ENCODE assay signal across 15 mouse cellular contexts in genomic region chr15:103289600-103289999, GRCm38 (mm10). TPM values are rescaled to one million over a fixed set of nuclear protein-coding genes. Genes with fewer than 3 reads are reported as not detected.
DNase-seq lines count a peak whose midpoint lies in the region; ATAC-seq and TF ChIP-seq lines count a peak whose summit lies in the region.
"Had no signal": no experiment of that assay in that cellular context is flagged by ENCODE, and none has a peak within 500 bp of the region (broad histone marks: within the 10 kb centered on the region; RNA-seq: fewer than 3 reads in every experiment).

No protein-coding gene starts in this region.

- 49% methylated on average over 5 of the region's 5 CpGs for WGBS in heart, embryonic 12.5 days
- WGBS in hindbrain, embryonic 14.5 days, result 33% methylated on average over 5 of the region's 5 CpGs
- whole genome bisulfite sequencing in midbrain, embryonic 13.5 days, result 34% methylated on average over 5 of the region's 5 CpGs

- DNase-seq in heart, postnatal 10 days, result no peak
- DNase-seq in brain, embryonic 14.5 days (ENCODE audit: low read depth), result peak; percentile 25
- no peak for DNase-seq in hindbrain, embryonic 14.5 days (ENCODE audit: low spot score)
- DNase-seq in right cerebral cortex, postnatal 14 days, result no peak
- no peak for DNase-seq in layer of hippocampus, adult 11-12 months (ENCODE audit: low spot score)
- DNase-seq: cerebellum, adult 11 months; layer of hippocampus, adult 9-11 months; lung, adult 2 months had no signal

- no peak for TF ChIP-seq POLR2A in brain, embryonic 14.5 days (IDR thresholded peaks at IDR 0.05; ENCODE audit: borderline replicate concordance, extremely low read depth, insufficient read depth, insufficient read length, poor library complexity, severe bottlenecking)

- no peak for ATAC-seq in heart, embryonic 12.5 days (ENCODE audit: insufficient number of reproducible peaks, low FRiP score)
- no peak for ATAC-seq in hindbrain, embryonic 14.5 days (ENCODE audit: low FRiP score)
- 0 out of 2 replicates have a peak, but pooled peaks have one; percentile 14 for ATAC-seq in midbrain, embryonic 13.5 days
- ATAC-seq in CD4-positive, CD25-positive, alpha-beta regulatory T cell, adult 4 months, result no peak

- H3K4me3 ChIP-seq in heart, embryonic 12.5 days, result no peak overlapping the region
- H3K4me3 ChIP-seq in hindbrain, embryonic 14.5 days (replicated peaks; ENCODE audit: low read length), result no peak overlapping the region
- no peak overlapping the region for H3K4me3 ChIP-seq in midbrain, embryonic 13.5 days (replicated peaks)

- H3K27ac ChIP-seq in heart, embryonic 12.5 days (ENCODE audit: poor library complexity, severe bottlenecking), result no peak overlapping the region
- peak overlapping the region; percentile 69 for H3K27ac ChIP-seq in hindbrain, embryonic 14.5 days
- H3K27ac ChIP-seq in midbrain, embryonic 13.5 days, result peak overlapping the region; percentile 31

- peaks cover 27% of the 10 kb centered on the region for H3K4me1 ChIP-seq in heart, embryonic 12.5 days (replicated peaks)
- peaks cover 19% of the 10 kb centered on the region for H3K4me1 ChIP-seq in hindbrain, embryonic 14.5 days (replicated peaks; ENCODE audit: control insufficient read depth, insufficient read depth, low read length)
- peaks cover 25% of the 10 kb centered on the region for H3K4me1 ChIP-seq in midbrain, embryonic 13.5 days (replicated peaks)

- intact Hi-C loops in heart, postnatal 10 days (cut with DNase I), result no loop called here

- TF ChIP-seq CTCF in brain, embryonic 14.5 days (IDR thresholded peaks at IDR 0.05; ENCODE audit: borderline replicate concordance, extremely low read depth, insufficient read depth, insufficient read length), result no peak

- H3K4me2 ChIP-seq in heart, embryonic 12.5 days, result no peak overlapping the region
- H3K4me2 ChIP-seq in hindbrain, embryonic 14.5 days (replicated peaks), result no peak overlapping the region
- no peak overlapping the region for H3K4me2 ChIP-seq in midbrain, embryonic 13.5 days (replicated peaks)

- H3K27me3 ChIP-seq in heart, embryonic 12.5 days (replicated peaks), result no peaks in the 10 kb centered on the region
- H3K27me3 ChIP-seq in hindbrain, embryonic 14.5 days (ENCODE audit: control insufficient read depth, insufficient read depth, low read length), result no peaks in the 10 kb centered on the region
- no peaks in the 10 kb centered on the region for H3K27me3 ChIP-seq in midbrain, embryonic 13.5 days

- peaks cover 45% of the 10 kb centered on the region for H3K36me3 ChIP-seq in heart, embryonic 12.5 days
- H3K36me3 ChIP-seq in hindbrain, embryonic 14.5 days (replicated peaks; ENCODE audit: control insufficient read depth, insufficient read depth), result peaks cover 47% of the 10 kb centered on the region
- H3K36me3 ChIP-seq in midbrain, embryonic 13.5 days, result peaks cover 53% of the 10 kb centered on the region

- H3K9me3 ChIP-seq in heart, embryonic 12.5 days (replicated peaks), result 0 out of 2 replicates have a peak, but pooled peaks cover 5% of the 10 kb centered on the region
- no peaks in the 10 kb centered on the region for H3K9me3 ChIP-seq in hindbrain, embryonic 14.5 days (ENCODE audit: control insufficient read depth, low read length)
- H3K9me3 ChIP-seq in midbrain, embryonic 13.5 days, result no peaks in the 10 kb centered on the region

- 0 out of 2 replicates have a peak overlapping the region, but pooled peaks have one; percentile 31 for H3K9ac ChIP-seq in heart, embryonic 12.5 days
- peak overlapping the region; percentile 24; the same call in 1 of the 2 replicates for H3K9ac ChIP-seq in hindbrain, embryonic 14.5 days
- H3K9ac ChIP-seq in midbrain, embryonic 13.5 days (replicated peaks), result peak overlapping the region; percentile 1; the same call in 1 of the 2 replicates

RNA-seq across cellular contexts. Expression of gene Copz1, which starts 17.1 kb away (rescaled TPM):
- polyA plus RNA-seq in heart, embryonic 12.5 days (2016; fragmentation: Nextera tagmentation; extraction: Ambion mirVana), result 166 TPM in 2 replicates
- total RNA-seq in heart, postnatal 10 days (2021), result 10 to 100 TPM; 81.2 to 83.3 TPM
- polyA plus RNA-seq in brain, embryonic 14.5 days (2012; rRNA removed), result 165 and 192 TPM in 2 replicates
- polyA plus RNA-seq in hindbrain, embryonic 14.5 days (2014; fragmentation: Nextera tagmentation; extraction: Ambion mirVana), result 214 and 220 TPM in 2 replicates
- polyA plus RNA-seq in midbrain, embryonic 13.5 days (2015; fragmentation: Nextera tagmentation; extraction: Ambion mirVana), result 218 and 221 TPM in 2 replicates
- 100 to 1,000 TPM; 213 to 244 TPM for polyA plus RNA-seq in CD4-positive, CD25-positive, alpha-beta regulatory T cell, adult 4 months (2017; shearing (Covaris generic))

RNA-seq across cellular contexts. Expression of gene Gpr84, which starts 20.8 kb away (rescaled TPM):
- polyA plus RNA-seq in heart, embryonic 12.5 days (2016; fragmentation: Nextera tagmentation; extraction: Ambion mirVana), result 0.17 and 0.29 TPM in 2 replicates
- total RNA-seq in heart, postnatal 10 days (2021), result not detected
- 0.30 and 0.33 TPM in 2 replicates for polyA plus RNA-seq in brain, embryonic 14.5 days (2012; rRNA removed)
- 0.12 and 0.39 TPM in 2 replicates for polyA plus RNA-seq in hindbrain, embryonic 14.5 days (2014; fragmentation: Nextera tagmentation; extraction: Ambion mirVana)
- 0.18 and 0.94 TPM in 2 replicates for polyA plus RNA-seq in midbrain, embryonic 13.5 days (2015; fragmentation: Nextera tagmentation; extraction: Ambion mirVana)
- polyA plus RNA-seq in CD4-positive, CD25-positive, alpha-beta regulatory T cell, adult 4 months (2017; shearing (Covaris generic)), result not detected
- total RNA-seq: adrenal gland, postnatal 4 days; gastrocnemius, adult 18-20 months had no signal
- polyA plus RNA-seq: C2C12 had no signal

RNA-seq across cellular contexts. Expression of gene Nfe2, which starts 31.4 kb away (rescaled TPM):
- 12.1 and 12.4 TPM in 2 replicates for polyA plus RNA-seq in heart, embryonic 12.5 days (2016; fragmentation: Nextera tagmentation; extraction: Ambion mirVana)
- total RNA-seq in heart, postnatal 10 days (2021), result 1 to 10 TPM in 1 of 2 experiments, under 1 TPM in 1; 0.30 to 1.0 TPM
- 0.53 and 1.2 TPM in 2 replicates for polyA plus RNA-seq in brain, embryonic 14.5 days (2012; rRNA removed)
- 0.90 and 1.1 TPM in 2 replicates for polyA plus RNA-seq in hindbrain, embryonic 14.5 days (2014; fragmentation: Nextera tagmentation; extraction: Ambion mirVana)
- 0.75 and 0.82 TPM in 2 replicates for polyA plus RNA-seq in midbrain, embryonic 13.5 days (2015; fragmentation: Nextera tagmentation; extraction: Ambion mirVana)
- polyA plus RNA-seq in CD4-positive, CD25-positive, alpha-beta regulatory T cell, adult 4 months (2017; shearing (Covaris generic)), result under 1 TPM; 0.34 to 0.84 TPM
- total RNA-seq: gastrocnemius, adult 18-20 months; left cerebral cortex, postnatal 36 days had no signal

RNA-seq across cellular contexts. Expression of gene Hnrnpa1, which starts 49.4 kb away (rescaled TPM):
- polyA plus RNA-seq in heart, embryonic 12.5 days (2016; fragmentation: Nextera tagmentation; extraction: Ambion mirVana), result 554 and 557 TPM in 2 replicates
- 100 to 1,000 TPM; 299 to 318 TPM for total RNA-seq in heart, postnatal 10 days (2021)
- polyA plus RNA-seq in brain, embryonic 14.5 days (2012; rRNA removed), result 976 and 1,085 TPM in 2 replicates
- 526 and 623 TPM in 2 replicates for polyA plus RNA-seq in hindbrain, embryonic 14.5 days (2014; fragmentation: Nextera tagmentation; extraction: Ambion mirVana)
- polyA plus RNA-seq in midbrain, embryonic 13.5 days (2015; fragmentation: Nextera tagmentation; extraction: Ambion mirVana), result 1,022 and 1,113 TPM in 2 replicates
- 100 to 1,000 TPM; 322 to 361 TPM for polyA plus RNA-seq in CD4-positive, CD25-positive, alpha-beta regulatory T cell, adult 4 months (2017; shearing (Covaris generic))

RNA-seq across cellular contexts. Expression of gene Cbx5, which starts 50.0 kb away (rescaled TPM):
- polyA plus RNA-seq in heart, embryonic 12.5 days (2016; fragmentation: Nextera tagmentation; extraction: Ambion mirVana), result 150 and 164 TPM in 2 replicates
- 10 to 100 TPM; 81.3 to 97.4 TPM for total RNA-seq in heart, postnatal 10 days (2021)
- polyA plus RNA-seq in brain, embryonic 14.5 days (2012; rRNA removed), result 101 and 118 TPM in 2 replicates
- 153 and 171 TPM in 2 replicates for polyA plus RNA-seq in hindbrain, embryonic 14.5 days (2014; fragmentation: Nextera tagmentation; extraction: Ambion mirVana)
- polyA plus RNA-seq in midbrain, embryonic 13.5 days (2015; fragmentation: Nextera tagmentation; extraction: Ambion mirVana), result 146 and 164 TPM in 2 replicates
- 10 to 100 TPM; 20.0 to 24.9 TPM for polyA plus RNA-seq in CD4-positive, CD25-positive, alpha-beta regulatory T cell, adult 4 months (2017; shearing (Covaris generic))
